Mouse (Mus musculus): ENCODE data around the gene Olfr649. TPM values are rescaled to one million over a fixed set of nuclear protein-coding genes. Genes with fewer than 3 reads are reported as not detected.

Olfr649 gene
- not detected in 2 replicates for polyA plus RNA-seq (2015; fragmentation: Nextera tagmentation; extraction: Ambion mirVana)

DNA sequence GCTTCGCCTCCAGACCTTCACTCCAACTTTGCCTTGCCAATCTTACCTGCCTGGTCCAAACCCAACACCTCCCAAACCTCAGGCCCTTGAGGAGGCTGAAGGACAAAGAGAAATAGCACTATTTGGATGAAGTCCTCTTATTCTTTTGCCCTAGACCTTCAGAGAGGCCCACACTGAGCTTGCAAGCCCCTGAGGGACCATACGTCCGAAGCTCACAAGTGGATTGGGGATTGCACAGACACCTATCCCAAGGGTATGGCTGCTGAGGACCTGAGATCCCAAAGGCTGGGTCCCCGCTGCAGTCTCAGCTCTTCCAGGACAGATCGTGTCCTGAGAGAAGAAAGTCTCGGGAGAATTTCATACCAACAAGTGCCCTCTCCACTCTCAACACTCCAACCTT, at the start of gene Olfr649:
Gene Olfr649, minus strand, starts transcription at position 101 of the 400 bp plus-strand sequence.
- Histone ChIP-seq H3K4me1 (no peaks in the 10 kb centered on the region), H3K27me3 (replicated peaks) (no peaks in the 10 kb centered on the region), H3K36me3 (no peaks in the 10 kb centered on the region), H3K9ac (replicated peaks) (no peak within 1 kb of the TSS), H3K4me2 (no peak within 1 kb of the TSS), H3K27ac (replicated peaks) (no peak within 1 kb of the TSS), H3K9me3 (replicated peaks) (no peaks in the 10 kb centered on the region), H3K4me3 (replicated peaks) (no peak within 1 kb of the TSS)
- 87% methylated on average over 6 of the region's 6 CpGs for WGBS
- no peak for ATAC-seq (ENCODE audit: low FRiP score)

DNA sequence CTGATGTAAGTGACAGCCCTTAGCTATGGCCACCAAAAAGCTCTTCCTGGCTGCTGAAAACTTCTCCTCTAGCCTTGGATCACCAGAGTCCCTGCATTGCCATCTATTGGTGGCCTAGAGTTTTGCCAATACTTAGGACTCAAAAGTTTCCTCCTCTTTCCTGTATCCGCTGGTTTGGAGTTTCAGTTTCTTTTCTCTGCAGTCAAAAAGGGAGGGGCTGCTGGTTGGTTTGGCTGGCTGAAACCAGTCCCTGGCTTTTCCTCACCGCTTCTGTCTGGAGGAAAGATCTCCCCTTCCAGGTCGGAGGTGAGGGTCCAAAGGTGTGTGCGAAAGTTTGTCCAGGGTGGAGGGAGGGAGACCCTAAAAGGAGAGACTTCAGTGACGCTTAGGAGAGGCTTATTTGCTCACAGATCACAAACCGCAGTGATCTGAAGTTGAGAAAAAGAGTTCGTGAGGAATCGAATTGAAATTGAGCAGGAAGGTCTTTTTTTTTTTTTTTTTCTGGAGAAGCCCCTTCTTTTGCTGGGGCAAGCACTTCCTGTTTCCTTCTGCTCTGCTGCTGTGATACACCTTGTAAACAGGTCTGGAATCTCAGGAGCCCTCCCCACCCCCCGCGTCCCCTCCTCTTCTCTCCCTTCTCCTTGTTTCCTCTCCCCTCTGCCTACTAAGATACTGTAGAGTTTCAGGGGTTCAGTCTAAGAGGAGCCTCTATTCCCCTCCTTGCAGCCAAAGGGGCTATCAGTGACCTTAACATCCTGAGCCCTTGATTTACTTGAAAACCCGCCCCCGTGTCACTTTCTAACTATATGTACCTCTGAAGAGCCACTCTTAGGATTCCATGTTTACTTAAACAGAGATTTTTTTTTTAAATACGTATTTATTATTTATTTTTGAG, 48.7 kb upstream of the Olfr649 start, which contains the start of gene Trim34a:
Gene Trim34a, plus strand, starts transcription at position 171 of the 895 bp plus-strand sequence.
- H3K9me3 ChIP-seq (replicated peaks), result no peaks in the 10 kb centered on the region
- no peak within 1 kb of the TSS for H3K27ac ChIP-seq (replicated peaks)
- no peaks in the 10 kb centered on the region for H3K27me3 ChIP-seq (replicated peaks)
- ATAC-seq (ENCODE audit: low FRiP score), result peak; percentile 45; the same call in 1 of the 2 replicates
- H3K4me3 ChIP-seq (replicated peaks), result peak within 1 kb of the TSS; percentile 39
- H3K4me1 ChIP-seq, result no peaks in the 10 kb centered on the region
- H3K36me3 ChIP-seq, result no peaks in the 10 kb centered on the region
- peak within 1 kb of the TSS; percentile 48 for H3K4me2 ChIP-seq
- H3K9ac ChIP-seq (replicated peaks), result peak within 1 kb of the TSS; percentile 14; the same call in 1 of the 2 replicates
- WGBS, result 15% methylated on average over 13 of the region's 13 CpGs

DNA sequence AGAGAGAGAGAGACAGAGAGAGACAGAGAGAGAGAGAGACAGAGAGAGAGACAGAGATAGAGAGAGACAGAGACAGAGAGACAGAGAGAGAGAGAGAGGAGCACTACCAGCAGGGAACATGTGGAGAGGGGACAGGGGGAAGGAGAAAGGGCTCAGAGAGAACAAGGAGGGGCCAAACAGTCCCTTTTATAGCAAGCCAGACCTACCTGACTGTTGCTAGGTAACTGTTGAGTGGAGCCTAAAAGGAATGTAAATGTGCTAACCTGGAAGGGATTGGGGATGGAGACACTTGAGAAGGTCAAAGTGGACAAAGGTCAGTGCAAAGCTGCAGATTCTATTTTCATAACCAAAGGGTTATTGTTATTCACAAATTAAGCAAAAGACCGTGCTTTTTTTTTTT, 47.8 kb upstream of the Olfr649 start:
- no peak overlapping the region for H3K4me3 ChIP-seq (replicated peaks)
- H3K4me1 ChIP-seq, result no peaks in the 10 kb centered on the region
- no peaks in the 10 kb centered on the region for H3K27me3 ChIP-seq (replicated peaks)
- H3K4me2 ChIP-seq, result no peak overlapping the region
- H3K9me3 ChIP-seq (replicated peaks), result no peaks in the 10 kb centered on the region
- no peak overlapping the region for H3K9ac ChIP-seq (replicated peaks)
- no peaks in the 10 kb centered on the region for H3K36me3 ChIP-seq
- WGBS, result 80% methylated on average over 1 of the region's 1 CpGs
- no peak overlapping the region for H3K27ac ChIP-seq (replicated peaks)
- no peak for ATAC-seq (ENCODE audit: low FRiP score)

- Histone ChIP-seq H3K36me3 (no peaks in the 10 kb centered on the region), H3K9me3 (replicated peaks) (no peaks in the 10 kb centered on the region), H3K27me3 (replicated peaks) (no peaks in the 10 kb centered on the region), H3K4me3 (replicated peaks) (no peak overlapping the region), H3K4me2 (no peak overlapping the region), H3K9ac (replicated peaks) (no peak overlapping the region), H3K27ac (replicated peaks) (no peak overlapping the region), H3K4me1 (no peaks in the 10 kb centered on the region)
- no peak for ATAC-seq (ENCODE audit: low FRiP score)
Observed at GRCm38 (mm10) chr7:104240857-104241256, 45.1 kb upstream of the Olfr649 start.

DNA sequence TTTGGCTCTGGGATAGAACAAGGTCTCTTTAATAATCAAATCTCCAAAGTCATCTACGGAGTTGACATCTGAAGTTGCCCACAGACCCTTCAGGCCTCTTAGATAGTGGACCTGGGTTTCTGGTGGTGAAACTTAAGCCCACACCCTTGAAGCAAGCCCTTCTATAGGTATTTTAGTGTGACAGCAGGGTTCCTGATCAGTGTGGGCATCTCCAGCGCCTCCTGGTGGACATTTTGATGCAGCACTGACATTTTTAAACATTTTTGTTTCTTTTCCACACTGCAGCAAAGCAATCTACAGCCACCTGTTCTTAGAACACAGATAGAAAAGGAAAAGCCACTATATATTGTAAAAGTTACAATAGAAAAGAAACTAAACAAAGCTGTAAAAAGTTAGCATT, 35.4 kb upstream of the Olfr649 start:
- Histone ChIP-seq H3K9me3 (replicated peaks) (no peaks in the 10 kb centered on the region), H3K27me3 (replicated peaks) (no peaks in the 10 kb centered on the region), H3K9ac (replicated peaks) (no peak overlapping the region), H3K27ac (replicated peaks) (no peak overlapping the region), H3K36me3 (no peaks in the 10 kb centered on the region), H3K4me2 (no peak overlapping the region), H3K4me3 (replicated peaks) (no peak overlapping the region), H3K4me1 (no peaks in the 10 kb centered on the region)
- ATAC-seq (ENCODE audit: low FRiP score), result no peak
- WGBS, result 41% methylated on average over 2 of the region's 2 CpGs

GRCm38 (mm10) chr7:104218701-104219569, 23.1 kb upstream of the Olfr649 start, which contains the start of gene Trim6:
Gene Trim6, plus strand, starts transcription at chr7:104218793.
- peaks cover 8% of the 10 kb centered on the region for H3K4me1 ChIP-seq
- no peak within 1 kb of the TSS; the same call in 1 of the 2 replicates for H3K9ac ChIP-seq (replicated peaks)
- H3K4me2 ChIP-seq, result peak within 1 kb of the TSS; percentile 59
- WGBS, result 1% methylated on average over 37 of the region's 37 CpGs
- H3K27me3 ChIP-seq (replicated peaks), result peaks cover 5% of the 10 kb centered on the region; the same call in 1 of the 2 replicates
- peak within 1 kb of the TSS; percentile 30 for H3K4me3 ChIP-seq (replicated peaks)
- peak; percentile 74; the same call in 1 of the 2 replicates for ATAC-seq (ENCODE audit: low FRiP score)
- H3K9me3 ChIP-seq (replicated peaks), result no peaks in the 10 kb centered on the region
- no peaks in the 10 kb centered on the region for H3K36me3 ChIP-seq
- no peak within 1 kb of the TSS for H3K27ac ChIP-seq (replicated peaks)

DNA sequence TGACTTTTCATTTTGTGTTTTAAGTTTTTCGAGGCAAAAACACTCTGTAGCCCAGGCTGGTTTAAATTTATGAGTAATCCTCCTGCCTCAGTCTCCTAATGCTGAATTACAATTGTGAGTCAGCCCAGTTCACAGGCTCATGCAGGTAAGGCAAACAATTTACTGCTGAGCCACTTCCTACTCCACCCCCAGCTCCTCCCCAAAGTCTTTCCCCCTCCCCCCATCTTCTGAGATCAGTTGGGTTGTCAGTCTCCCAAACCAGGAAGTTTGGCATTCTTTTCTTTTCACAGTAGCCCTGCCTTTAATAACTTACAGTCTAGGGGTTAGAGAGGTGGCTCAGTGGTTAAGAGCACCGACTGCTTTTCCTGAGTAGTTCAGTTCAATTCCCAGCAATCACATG, 22.1 kb upstream of the Olfr649 start:
- WGBS, result 75% methylated on average over 2 of the region's 2 CpGs
- H3K27me3 ChIP-seq (replicated peaks), result peaks cover 5% of the 10 kb centered on the region; the same call in 1 of the 2 replicates
- H3K36me3 ChIP-seq, result no peaks in the 10 kb centered on the region
- peaks cover 8% of the 10 kb centered on the region for H3K4me1 ChIP-seq
- H3K4me3 ChIP-seq (replicated peaks), result no peak overlapping the region
- no peak for ATAC-seq (ENCODE audit: low FRiP score)
- H3K9ac ChIP-seq (replicated peaks), result no peak overlapping the region
- no peak overlapping the region for H3K27ac ChIP-seq (replicated peaks)
- no peaks in the 10 kb centered on the region for H3K9me3 ChIP-seq (replicated peaks)
- H3K4me2 ChIP-seq, result no peak overlapping the region

- WGBS, result 74% methylated on average over 1 of the region's 1 CpGs
- ATAC-seq (ENCODE audit: low FRiP score), result no peak
- no peak overlapping the region for H3K4me3 ChIP-seq (replicated peaks)
Observed at GRCm38 (mm10) chr7:104216011-104216535, 20.3 kb upstream of the Olfr649 start.

DNA sequence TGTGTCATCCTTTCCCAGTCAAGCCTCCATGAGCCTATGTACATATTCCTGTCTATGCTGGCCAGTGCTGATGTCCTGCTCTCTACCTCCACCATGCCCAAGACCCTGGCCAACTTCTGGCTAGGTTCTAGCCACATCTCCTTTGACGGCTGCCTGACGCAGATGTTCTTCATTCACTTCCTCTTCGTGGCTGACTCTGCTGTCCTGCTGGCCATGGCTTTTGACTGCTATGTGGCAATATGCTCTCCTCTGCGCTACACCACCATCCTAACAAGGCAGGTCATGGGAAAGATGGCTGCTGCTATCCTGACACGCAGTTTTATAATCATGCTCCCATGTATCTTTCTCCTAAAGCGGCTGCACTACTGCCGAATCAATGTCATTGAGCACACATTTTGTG, 10.4 kb upstream of the Olfr649 start:
- no peaks in the 10 kb centered on the region for H3K9me3 ChIP-seq (replicated peaks)
- no peak overlapping the region for H3K27ac ChIP-seq (replicated peaks)
- no peak overlapping the region for H3K9ac ChIP-seq (replicated peaks)
- H3K27me3 ChIP-seq (replicated peaks), result no peaks in the 10 kb centered on the region
- no peak overlapping the region for H3K4me3 ChIP-seq (replicated peaks)
- ATAC-seq (ENCODE audit: low FRiP score), result no peak
- WGBS, result 96% methylated on average over 7 of the region's 7 CpGs
- H3K4me2 ChIP-seq, result no peak overlapping the region
- no peaks in the 10 kb centered on the region for H3K4me1 ChIP-seq
- no peaks in the 10 kb centered on the region for H3K36me3 ChIP-seq

More at GRCm38 (mm10) chr7:104216011-104216535, 20.3 kb upstream of the Olfr649 start:
- no peaks in the 10 kb centered on the region for H3K9me3 ChIP-seq (replicated peaks)
- no peak overlapping the region for H3K27ac ChIP-seq (replicated peaks)
- no peaks in the 10 kb centered on the region for H3K36me3 ChIP-seq
- peaks cover 5% of the 10 kb centered on the region; the same call in 1 of the 2 replicates for H3K27me3 ChIP-seq (replicated peaks)
- H3K9ac ChIP-seq (replicated peaks), result no peak overlapping the region
- peaks cover 8% of the 10 kb centered on the region for H3K4me1 ChIP-seq
- H3K4me2 ChIP-seq, result no peak overlapping the region

GRCm38 (mm10) chr7:104199822-104200221, 4.0 kb upstream of the Olfr649 start:
- 5% methylated on average over 5 of the region's 5 CpGs for WGBS

DNA sequence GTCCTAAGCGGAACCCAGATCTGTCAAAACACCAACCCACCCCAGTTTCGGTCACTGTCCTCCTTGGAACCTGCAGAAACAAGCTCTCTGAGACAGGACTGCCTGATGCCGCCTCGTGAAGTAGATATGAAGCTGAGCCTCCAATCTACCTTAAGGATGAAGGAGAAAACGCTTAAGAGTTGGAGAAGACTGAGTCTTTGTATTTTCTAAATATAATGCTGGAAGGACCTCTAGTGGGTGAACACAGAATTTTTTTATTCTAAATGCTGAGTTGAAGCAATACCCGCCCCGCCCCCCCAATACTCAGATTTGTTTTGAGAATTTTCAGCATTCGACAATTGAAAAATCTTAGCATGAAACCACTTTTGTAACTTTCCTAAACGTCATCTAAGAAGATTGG, 4.5 kb downstream of the Olfr649 start:
- Histone ChIP-seq H3K4me2 (no peak overlapping the region), H3K4me1 (no peaks in the 10 kb centered on the region), H3K4me3 (replicated peaks) (no peak overlapping the region), H3K9me3 (replicated peaks) (no peaks in the 10 kb centered on the region), H3K9ac (replicated peaks) (no peak overlapping the region), H3K27me3 (replicated peaks) (no peaks in the 10 kb centered on the region), H3K27ac (replicated peaks) (no peak overlapping the region), H3K36me3 (no peaks in the 10 kb centered on the region)
- no peak for ATAC-seq (ENCODE audit: low FRiP score)
- 62% methylated on average over 9 of the region's 9 CpGs for WGBS

More at GRCm38 (mm10) chr7:104199822-104200221, 4.0 kb upstream of the Olfr649 start:
- Histone ChIP-seq H3K36me3 (no peaks in the 10 kb centered on the region), H3K27me3 (replicated peaks) (no peaks in the 10 kb centered on the region), H3K4me3 (replicated peaks) (no peak overlapping the region), H3K27ac (replicated peaks) (no peak overlapping the region), H3K4me2 (no peak overlapping the region), H3K9me3 (replicated peaks) (no peaks in the 10 kb centered on the region), H3K4me1 (no peaks in the 10 kb centered on the region), H3K9ac (replicated peaks) (no peak overlapping the region)
- no peak for ATAC-seq (ENCODE audit: low FRiP score)
